Mouse (Mus musculus) induced T-regulatory cell, adult 2 months (primary cell): Measurements from ENCODE around the gene Bcas1.
"Not testable (repeated sequence)": the region's sequence is repeated elsewhere in the genome, so short reads cannot be mapped to it uniquely, and the experiment has no call there.

ENCODE experiments used
- DNase-seq: peaks from one replicate; pipeline ENCODE4 v3.0.0-alpha.2; 2012; ENCODE audit warnings: low read depth

The Bcas1 gene

DNA sequence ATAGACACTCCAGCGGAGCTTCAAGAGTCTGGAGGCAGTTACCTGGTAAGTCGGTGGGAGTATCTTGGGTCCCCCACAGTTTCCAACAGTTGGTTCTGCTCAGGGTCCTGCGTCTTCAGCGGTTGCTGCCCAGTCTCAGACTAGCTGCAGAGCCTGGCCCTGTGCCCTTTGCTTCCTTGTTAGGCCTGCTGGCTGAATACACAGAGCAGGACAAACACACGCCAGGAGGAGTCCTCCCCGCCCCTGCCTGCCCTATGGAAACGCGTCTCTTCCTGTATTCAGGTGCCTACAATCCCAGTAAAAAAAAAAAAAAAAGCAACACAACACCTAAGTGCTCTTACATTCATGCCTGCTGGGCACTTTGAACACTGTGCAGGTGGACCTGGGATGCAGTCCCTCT is at the start of gene Bcas1:
Gene Bcas1, minus strand, starts transcription at position 142 of the 400 bp plus-strand sequence.
- DNase-seq: no peak

DNA sequence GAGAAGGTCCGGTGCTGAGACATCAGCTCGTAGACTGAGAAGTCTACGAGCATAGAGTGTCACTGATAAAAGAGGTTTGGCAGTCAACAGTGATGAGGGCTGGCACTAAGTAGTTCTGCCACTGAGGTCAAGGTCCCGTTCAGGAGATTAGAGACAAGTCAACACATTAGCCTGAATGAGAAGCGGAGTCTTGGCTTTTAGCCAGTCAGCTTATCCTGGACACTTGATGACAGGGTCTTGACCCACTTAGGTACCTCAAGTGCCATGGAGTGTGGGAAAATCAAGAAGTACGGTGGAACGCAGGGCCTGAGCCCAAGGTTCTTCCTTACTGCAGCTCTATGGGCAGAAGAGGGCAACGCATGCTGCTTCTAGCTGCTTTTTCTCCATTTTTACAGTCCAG is 49.0 kb upstream of the Bcas1 start:
- no peak for DNase-seq

DNA sequence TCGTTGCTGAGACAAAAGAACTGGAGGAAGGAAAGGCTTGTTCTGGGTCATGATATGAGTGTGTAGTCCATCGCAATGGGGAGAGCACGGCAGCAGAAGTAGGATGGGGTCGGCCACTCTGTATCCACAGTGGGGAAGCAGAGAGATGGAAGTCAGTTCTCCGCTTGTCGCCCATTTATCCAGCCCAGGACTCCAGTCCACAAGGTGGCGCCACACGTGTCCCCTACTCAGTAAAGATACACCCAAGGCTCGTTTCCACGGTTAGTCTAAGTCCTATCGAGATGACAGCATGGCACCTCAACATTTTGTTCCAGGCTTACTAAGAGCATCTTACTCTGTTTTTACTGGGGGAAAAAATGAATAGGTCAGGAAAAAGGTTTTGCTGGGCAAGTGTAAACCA is 48.6 kb upstream of the Bcas1 start:
- peak; percentile 34 for DNase-seq

DNA sequence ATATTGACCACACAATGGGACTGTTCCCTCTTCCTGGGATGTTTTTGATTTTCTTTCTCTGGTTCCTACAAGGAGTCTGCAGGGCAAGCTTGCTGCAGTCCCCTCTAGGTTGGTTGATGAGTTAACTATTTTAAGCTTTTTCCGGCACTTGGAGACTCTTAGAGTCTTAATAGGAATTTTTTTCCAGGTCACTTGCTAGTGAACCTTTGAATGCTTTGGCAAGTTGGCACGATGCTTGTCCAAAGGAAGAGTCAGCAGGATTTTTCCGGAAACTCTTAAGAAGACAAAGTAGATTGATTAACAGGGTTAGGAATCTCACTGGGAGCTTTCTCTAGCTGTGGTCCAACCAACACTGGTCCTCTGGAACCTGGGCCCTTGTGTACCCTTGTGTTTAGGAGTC is 47.5 kb upstream of the Bcas1 start:
- DNase-seq: no peak

DNA sequence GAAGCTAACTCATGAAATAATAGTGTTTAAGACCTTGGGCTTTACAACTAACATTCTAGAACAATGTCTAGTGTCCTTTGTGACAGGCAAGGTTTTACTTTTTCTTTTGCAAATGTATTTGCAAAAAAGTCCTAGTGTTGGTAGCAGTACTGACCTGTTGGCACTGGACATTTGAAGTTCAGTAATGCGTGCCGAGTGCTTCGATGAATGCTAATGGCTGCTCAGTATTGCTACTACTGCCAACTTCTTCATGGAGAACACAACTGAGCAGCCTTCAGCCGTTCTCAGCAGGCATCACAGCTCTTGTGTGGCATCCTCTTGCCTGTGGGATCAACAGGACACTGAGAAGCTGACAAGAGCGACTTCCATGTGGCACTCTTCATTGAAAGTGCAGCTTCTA is 46.5 kb upstream of the Bcas1 start:
- no peak for DNase-seq

DNA sequence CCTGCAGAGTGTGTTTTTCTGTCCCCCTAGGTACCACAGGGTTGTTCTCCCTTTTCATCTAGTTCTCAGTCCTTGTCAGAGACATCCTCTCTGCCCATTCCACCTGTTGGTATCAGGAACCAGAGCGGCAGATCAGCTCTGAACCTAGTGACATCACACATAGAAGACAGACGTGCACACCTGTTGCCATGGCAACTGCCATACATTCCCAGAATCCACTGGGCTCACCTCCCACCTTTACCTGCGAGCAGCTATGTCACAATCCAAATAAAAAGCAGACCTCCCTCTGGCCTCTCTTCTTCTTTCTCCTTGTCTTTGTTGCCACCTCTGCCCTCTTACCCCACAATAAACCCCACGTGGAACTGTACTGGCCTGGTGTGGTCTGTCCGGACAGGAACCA is 42.9 kb upstream of the Bcas1 start:
- no peak for DNase-seq

DNA sequence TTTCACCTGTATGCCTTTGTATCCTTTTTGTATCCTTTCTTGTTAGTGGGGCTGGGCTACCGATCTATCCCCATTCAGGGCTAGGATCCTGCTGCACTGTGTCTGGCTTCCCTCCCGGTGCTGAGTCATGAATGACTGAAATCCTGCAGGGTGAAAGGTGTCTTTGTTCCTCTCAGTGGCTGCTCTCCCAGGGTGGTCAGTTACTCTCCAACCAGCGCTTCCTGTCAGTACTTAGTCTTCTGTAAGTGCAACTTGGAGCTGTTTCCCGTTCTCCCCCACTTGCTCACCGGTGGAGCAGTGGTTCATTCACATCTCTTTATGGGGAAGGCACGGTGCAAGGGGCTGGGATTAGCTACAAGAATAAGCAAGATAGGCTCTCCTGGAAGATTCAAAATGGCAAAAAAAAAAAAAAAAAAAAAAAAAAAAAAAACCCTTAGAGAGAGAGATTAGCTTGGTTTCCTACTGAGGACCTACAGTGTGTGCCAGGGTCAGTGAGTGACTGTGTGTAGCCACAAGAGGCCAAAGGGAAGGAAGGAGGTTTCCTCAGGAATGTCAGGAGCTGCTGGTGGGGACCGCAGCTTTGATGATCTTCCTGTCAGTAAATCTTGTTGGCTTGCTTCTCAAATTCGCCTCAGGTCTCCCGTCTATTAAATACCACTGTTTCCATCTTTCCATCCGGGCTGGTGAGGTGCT is 42.1 kb upstream of the Bcas1 start:
- no peak for DNase-seq

DNA sequence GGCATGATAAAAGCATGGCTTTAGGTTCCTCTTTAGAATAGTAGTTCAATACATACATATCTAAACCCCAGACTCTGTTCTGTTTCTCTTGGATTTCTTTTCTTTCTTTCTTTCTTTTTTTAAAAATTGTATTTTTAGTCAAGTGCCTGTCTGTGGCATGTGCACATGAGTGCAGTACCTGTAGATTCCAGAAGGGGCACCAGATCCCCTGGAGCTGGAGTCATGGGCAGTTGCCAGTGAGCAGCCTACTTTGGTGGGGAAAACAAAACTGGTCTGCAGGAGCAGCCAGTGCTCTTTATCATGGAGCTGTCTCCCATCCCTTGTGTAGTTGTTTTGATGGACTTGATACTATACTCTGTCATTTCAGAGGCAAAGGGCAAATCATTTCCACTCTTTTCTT is 40.4 kb upstream of the Bcas1 start:
- DNase-seq: peak; percentile 29

DNA sequence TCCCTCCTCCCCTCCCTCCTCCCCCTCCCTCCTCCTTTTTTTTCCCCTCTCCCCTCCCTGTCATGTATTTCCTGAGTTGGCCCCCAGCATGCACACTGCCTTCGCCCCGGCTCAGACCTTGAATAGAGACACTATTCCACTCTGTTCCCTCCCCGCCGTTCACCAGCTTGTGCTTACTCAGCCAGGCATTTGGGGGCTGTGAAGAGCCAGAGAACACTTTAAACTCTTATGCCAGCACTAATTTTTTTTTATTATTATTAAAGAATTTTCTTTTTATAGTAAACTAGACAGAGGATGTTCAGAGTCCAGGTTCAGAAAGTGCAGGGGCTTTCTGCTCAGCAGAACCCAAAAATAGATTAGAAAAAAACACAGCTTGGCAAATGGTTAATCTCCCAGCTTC is 37.2 kb upstream of the Bcas1 start:
- DNase-seq: no peak

DNA sequence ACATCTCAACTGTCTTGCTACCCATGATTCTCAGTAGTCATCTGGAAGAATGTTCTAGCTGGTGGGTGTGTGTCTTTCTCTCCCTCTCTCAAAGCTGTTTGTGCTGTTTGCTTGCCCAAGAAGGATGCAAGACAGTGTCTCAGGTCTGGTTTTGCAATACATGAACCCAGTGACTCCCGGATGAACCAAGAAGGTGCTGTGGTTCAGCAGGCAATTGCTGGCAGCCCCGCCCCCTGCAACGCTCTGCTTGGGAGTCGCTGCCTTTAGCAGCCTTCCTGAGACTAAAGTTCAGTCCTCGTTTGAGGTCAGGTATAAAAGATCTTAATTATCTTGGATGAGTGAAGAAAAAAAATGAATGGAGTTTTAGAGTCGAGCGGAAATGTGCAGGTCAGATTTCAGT is 34.0 kb upstream of the Bcas1 start:
- no peak for DNase-seq

DNA sequence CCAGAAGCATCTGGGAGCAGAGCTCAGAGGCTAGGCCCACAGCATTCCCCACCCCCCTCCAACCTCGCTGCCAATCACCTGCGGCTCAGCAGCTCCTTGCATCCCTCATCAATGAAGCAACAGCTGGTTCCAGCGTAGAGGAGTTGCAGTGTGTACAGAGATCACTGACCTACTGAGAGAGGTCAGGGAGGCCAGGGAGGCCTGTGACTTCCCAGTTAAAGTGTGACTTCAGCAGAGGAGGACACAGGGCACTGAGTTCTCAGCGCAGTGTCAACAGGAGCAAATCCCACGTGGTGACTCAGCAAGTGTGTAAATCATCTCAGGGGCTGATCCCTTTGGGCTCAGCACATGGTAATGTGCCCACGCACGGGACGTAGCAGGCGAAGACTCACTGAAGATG is 32.2 kb upstream of the Bcas1 start:
- DNase-seq: no peak

DNA sequence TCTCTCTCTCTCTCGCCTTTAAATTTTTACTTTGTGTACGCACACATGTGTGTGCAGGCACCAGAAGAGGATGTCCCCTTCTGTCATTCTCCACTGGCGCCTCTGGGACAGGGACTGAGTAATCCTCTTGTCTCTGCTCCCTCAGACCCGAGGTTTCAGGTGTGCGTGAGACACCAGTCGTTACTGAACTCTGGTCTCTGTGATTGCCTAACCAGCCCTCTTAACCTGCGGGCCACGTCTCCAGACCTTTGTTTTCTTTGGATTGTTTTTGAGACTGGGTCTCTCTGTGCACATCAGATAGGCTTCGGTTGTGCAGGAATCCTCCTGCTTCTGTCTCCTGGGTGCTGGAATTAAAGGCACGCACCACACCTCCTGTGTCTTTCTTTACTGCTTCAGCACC is 31.5 kb upstream of the Bcas1 start:
- no peak for DNase-seq

DNA sequence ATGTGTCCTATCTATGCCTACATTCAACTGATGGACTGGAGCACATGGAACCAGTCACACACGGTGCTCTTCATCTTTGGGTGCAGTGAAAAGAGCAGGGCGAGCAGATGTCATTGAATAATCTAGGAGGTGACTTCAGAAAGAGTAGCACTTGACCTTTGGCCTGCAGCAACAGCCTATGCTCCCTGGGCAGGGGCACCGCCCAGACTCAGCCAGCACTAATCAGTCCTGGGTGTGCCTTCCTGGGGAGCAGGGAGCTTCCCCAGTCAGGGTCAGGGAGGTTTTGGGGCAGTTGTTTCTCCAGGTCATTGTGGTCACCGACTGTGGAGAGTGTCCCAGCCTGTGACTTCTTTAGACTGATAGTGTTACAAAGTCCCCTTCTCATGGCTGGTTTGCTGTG is 26.2 kb upstream of the Bcas1 start:
- DNase-seq: not testable (repeated sequence)

DNA sequence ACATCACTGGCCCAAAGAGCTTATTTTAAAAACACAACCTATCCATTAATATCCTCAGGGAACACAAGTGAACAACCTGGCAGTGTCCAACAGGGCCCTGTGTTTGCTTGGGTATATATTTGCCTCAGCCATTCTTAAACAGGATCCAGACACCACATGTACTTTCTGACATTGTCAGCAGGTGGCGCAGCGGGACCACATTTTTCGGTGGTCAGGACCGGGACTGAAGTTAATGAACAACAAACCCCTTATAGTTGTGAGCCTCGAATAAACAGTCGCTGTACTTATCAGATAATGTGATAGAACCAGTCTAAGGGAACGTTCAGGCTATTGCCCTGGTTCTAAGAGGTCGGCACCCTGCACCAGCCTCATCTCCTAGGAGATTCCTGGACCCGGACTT is 23.3 kb upstream of the Bcas1 start:
- DNase-seq: peak; percentile 76

DNA sequence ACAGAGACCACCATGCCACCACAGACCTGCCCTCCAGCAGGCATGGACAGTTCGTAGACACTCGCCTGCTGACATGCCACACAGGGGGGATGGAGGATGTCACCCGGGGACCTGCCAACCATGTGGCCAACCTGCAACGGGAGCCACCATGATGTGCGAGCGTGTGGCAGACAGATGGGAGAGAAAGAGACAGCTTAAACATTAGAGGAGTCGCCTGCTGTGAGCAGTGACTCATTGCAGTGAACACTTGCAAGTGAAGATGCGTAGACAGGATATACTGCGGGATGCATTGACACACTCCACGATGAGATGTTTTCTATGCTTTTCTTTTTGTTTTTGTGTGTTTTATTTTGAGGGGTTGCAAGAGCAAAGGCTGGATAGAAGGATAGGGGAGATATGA is 20.0 kb upstream of the Bcas1 start:
- no peak for DNase-seq

DNA sequence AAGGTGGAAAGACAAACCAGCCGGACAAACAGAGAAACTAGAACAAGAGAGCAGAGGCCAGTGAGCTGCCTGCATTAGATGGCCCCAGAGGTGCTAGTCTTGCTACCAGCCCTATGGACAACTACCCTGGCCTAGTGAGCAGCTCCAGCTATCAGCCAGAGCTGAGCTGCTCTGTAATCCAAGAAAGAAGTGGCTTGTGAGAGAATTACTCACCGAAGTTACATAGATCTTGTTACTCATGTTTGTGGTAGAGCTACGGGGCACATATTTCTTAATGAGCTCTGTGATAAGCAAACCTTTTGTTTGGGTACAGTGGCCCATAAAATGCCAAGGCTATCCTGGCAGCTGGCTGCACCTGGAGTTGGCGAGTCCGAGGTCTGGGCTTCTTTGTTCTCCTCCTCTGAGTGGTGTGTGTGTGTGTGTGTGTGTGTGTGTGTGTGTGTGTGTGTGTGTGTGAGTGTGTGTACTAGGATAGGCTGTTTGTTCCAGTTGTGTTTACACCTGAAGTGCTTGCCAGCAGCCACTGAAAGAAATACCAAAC is 19.3 kb upstream of the Bcas1 start:
- no peak for DNase-seq

DNA sequence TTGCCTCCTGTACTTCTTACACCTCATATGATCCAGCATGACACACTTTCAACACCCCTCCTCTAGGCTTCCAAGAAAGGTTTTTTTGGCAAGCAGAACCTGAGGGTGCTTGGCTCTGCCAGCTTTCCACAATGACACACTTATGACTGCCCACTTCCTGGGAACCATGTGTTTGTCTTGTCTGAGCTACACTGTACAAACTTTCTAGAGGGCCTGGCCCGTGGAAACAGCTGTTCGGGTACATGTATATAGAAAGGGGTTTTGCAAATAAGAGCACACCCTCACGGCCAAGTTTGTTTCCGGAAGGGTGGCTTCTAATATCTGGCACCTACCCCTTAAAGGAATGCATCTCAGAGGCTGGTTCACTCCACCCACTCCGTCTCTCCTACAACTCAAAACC is 18.2 kb upstream of the Bcas1 start:
- no peak for DNase-seq

DNA sequence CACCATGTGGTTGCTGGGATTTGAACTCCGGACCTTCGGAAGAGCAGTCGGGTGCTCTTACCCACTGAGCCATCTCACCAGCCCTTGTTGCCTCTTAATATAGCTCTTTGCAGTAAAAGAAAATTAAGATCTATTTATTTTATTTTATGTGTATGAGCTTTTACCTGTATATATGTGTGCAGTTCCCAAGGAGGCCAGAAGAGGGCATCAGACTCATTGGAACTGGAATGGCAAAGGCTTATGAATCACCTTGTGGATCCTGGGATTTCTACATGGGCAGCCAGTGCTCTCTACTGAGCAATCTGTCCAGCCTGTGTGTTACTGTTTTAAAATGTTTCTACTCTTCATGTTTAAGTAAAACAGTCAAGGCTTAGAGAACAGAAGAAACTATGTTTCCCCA is 14.9 kb upstream of the Bcas1 start:
- peak; percentile 36 for DNase-seq

DNA sequence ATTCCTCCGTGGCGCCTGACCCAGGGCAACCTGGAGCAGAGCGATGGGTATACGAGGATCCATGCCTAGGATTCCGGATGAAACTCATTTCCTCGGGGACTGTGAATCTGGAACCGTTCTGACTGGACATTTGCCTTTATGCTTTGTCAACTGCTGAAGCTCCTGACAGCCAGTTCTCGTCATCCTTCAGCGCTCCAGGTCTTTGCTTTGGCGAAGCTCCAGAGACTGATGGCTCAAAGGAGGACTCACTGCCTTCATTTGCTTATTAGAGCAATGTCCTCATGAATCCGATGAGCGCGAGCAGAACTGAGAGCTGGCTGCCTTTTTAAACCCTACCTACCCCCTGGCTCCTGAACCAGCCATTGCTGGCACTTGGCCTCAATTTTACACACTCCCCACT is 11.1 kb upstream of the Bcas1 start:
- no peak for DNase-seq

DNA sequence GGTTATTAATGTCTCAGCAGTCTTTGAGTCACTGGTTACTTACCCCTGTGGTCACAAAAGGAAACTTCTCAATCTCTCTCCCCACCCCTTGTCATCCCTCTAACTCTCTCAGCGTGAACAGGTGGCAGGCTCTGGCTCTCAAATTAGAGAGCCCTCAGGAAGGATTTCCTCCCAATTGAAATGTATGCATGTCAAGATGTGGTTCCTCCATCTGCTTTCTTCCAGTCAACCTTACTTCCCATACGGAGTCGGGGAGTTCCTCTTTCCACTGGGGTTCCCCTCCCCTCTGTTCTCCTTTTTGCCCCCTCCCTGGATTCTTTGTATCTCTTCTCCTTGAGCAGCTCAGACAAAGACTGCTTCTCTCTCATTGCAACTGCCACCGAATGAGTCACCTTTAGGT is 8.6 kb upstream of the Bcas1 start:
- no peak for DNase-seq

DNA sequence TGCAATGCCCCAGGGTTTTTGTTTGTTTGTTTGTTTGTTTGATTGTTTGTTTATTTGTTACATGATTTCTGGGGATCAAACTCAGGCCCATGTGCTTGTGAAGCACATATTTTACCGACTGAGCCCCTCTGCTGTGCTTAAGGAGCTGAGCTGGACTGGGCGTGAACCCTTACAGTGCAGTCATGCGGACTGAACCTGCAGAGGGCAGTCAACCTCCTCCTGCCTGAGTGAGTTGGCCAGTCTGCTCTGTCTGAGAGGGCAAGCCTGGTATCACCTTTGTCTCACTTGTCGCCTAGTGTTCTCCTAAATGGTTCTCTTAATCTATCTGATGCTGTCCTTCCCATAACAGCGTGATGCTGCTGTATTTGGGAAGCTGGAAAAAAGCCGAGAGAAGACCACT is 4.5 kb upstream of the Bcas1 start:
- no peak for DNase-seq

DNA sequence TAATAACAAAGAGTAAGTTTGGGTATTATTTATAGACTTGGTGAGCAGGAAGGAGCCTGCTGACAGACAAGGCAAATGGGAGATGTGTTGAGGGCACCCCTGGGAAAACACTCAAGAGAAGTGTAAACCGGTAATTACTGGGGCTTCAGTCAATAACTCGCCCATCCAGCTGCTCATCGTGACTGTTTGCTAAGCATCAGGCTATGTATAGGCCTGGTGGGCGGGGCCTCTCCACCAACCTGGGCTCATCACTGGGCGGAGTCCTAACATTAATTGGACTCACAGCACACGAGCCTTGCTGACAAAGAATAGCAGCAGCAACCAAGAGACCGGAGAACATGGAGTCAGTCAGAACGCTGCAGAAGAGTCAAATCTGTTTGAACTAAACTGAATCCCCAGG is 1.3 kb upstream of the Bcas1 start:
- DNase-seq: no peak

DNA sequence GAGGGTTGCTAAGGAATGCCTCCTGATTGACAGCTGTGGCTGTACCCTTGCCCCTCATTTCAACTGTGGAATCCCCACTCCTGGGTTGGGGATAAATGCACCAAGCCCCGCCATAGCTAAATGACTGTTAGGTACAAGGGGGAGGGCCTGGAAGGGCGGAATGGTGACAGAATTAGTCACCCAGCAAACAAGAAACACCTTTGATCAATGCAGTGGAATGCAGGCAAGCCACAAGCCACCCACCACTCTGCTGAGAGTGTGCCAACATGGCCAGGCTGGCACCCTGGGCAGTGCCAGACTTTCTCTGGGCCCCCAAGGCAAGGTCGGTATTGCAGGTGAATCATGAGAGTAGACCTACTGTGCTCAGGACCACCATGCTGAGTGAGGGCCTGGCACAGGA is 3.5 kb downstream of the Bcas1 start:
- DNase-seq: no peak

DNA sequence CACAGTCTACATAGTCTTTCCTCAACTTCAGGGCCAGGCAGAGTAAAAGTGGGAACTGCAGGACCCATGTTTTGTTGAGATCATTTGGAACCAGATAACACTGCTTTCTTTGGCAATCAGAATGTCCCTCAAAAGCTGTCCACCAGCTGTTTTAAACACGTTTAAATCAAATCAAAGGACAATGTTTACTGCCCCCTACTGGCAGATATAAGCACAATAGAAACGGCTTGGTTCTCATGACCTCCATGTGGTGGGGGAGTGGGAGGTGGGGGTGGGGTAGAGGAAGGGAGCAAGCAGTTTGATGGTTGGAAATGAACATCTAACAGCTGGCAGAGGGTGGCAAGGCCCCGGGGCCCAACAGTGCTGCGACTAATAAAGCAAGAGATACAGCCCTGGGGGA is 5.7 kb downstream of the Bcas1 start:
- DNase-seq: peak; percentile 12

DNA sequence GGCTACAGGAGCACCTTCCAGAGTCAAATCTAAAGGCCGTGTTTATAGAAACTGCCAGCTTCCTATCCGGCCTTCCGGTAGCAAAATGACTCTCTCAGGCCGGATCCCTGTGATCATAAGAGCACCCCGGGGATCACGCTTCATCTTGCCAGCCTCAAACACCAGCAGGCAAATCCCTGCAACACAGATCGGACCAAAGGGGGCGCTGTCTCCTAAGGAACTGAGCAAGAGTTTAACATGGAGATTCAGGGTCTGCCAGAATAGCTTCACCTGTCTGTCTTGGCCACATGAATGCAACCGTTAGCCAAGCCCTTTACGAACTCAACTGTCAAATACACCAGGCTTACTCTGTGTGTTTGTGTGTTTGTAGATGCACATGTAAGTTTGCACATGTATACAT is 8.9 kb downstream of the Bcas1 start:
- DNase-seq: peak; percentile 15
